Mouse (Mus musculus) forebrain, embryonic 12.5 days (tissue): Measurements from ENCODE around the gene Spata1. TPM values are rescaled to one million over a fixed set of nuclear protein-coding genes. Genes with fewer than 3 reads are reported as not detected.
"Not testable (repeated sequence)": the region's sequence is repeated elsewhere in the genome, so short reads cannot be mapped to it uniquely, and the experiment has no call there.

Source experiments
- ATAC-seq: fragments of 200-750 bp; cut with Nextera tagmentation; 2 replicates; pipeline ENCODE4 v1.8.0; 2017; ENCODE audit warnings: moderate TSS enrichment; ENCODE audit not compliant: low FRiP score
- H3K27ac ChIP-seq: fragments of 300-500 bp; sonication (generic); 2 replicates; pipeline ENCODE4 v1.5.1; 2016; ENCODE audit warnings: mild to moderate bottlenecking
- H3K27me3 ChIP-seq: fragments of 300-500 bp; sonication (generic); 2 replicates; pipeline ENCODE4 v1.6.1; 2016; ENCODE audit warnings: mild to moderate bottlenecking
- H3K36me3 ChIP-seq: fragments of 300-500 bp; sonication (generic); replicated peaks from 2 replicates; pipeline ENCODE4 v1.6.1; 2016; ENCODE audit warnings: mild to moderate bottlenecking
- H3K4me1 ChIP-seq: fragments of 300-500 bp; sonication (generic); 2 replicates; pipeline ENCODE4 v1.6.1; 2016
- H3K4me2 ChIP-seq: fragments of 300-500 bp; sonication (generic); 2 replicates; pipeline ENCODE4 v1.6.1; 2016; ENCODE audit warnings: mild to moderate bottlenecking, moderate library complexity
- H3K4me3 ChIP-seq: fragments of 300-500 bp; sonication (generic); replicated peaks from 2 replicates; pipeline ENCODE4 v1.5.1; 2016; ENCODE audit warnings: mild to moderate bottlenecking
- H3K9ac ChIP-seq: fragments of 300-500 bp; sonication (generic); 2 replicates; pipeline ENCODE4 v1.6.1; 2016; ENCODE audit warnings: mild to moderate bottlenecking
- H3K9me3 ChIP-seq: fragments of 300-500 bp; sonication (generic); 2 replicates; pipeline ENCODE4 v1.6.1; 2016
- WGBS: fragments of 180-500 bp; shearing (Covaris S2); methylation state at CpG from one replicate; pipeline ENCODE4 v1.1.7; 2016; 5-methylcytosine and 5-hydroxymethylcytosine counted together
- polyA plus RNA-seq: library from polyadenylated mRNA; unstranded; fragments of >200 nt; fragmentation: Nextera tagmentation; extraction: Ambion mirVana; gene quantifications from 2 replicates; pipeline ENCODE4 v1.2.1, GENCODE M21; 2016

Gene Spata1
- polyA plus RNA-seq, 1 experiment from 2014 or later = 7.7 TPM

- no peaks in the 10 kb centered on the region for H3K9me3 ChIP-seq
- ATAC-seq = no peak
- H3K4me2 ChIP-seq = no peak overlapping the region
- 93% methylated on average over 8 of the region's 8 CpGs for WGBS
- H3K9ac ChIP-seq = no peak overlapping the region
- H3K36me3 ChIP-seq = peaks cover 86% of the 10 kb centered on the region
- H3K4me1 ChIP-seq = no peaks in the 10 kb centered on the region
- H3K27ac ChIP-seq = no peak overlapping the region
- no peak overlapping the region for H3K4me3 ChIP-seq
- H3K27me3 ChIP-seq = no peaks in the 10 kb centered on the region
Observed at GRCm38 (mm10) chr3:146434686-146435085, 64.9 kb downstream of the Spata1 start.

- Histone ChIP-seq H3K4me2 (no peak overlapping the region), H3K27ac (0 out of 2 replicates have a peak overlapping the region, but pooled peaks have one; percentile 31), H3K4me3 (no peak overlapping the region), H3K9me3 (no peaks in the 10 kb centered on the region), H3K4me1 (no peaks in the 10 kb centered on the region), H3K27me3 (no peaks in the 10 kb centered on the region), H3K9ac (no peak overlapping the region), H3K36me3 (peaks cover 92% of the 10 kb centered on the region)
- 92% methylated on average over 14 of the region's 14 CpGs for WGBS
- no peak for ATAC-seq
Observed at GRCm38 (mm10) chr3:146433681-146434350, 65.7 kb downstream of the Spata1 start.

- H3K4me3 ChIP-seq, H3K9me3 ChIP-seq, H3K27me3 ChIP-seq, ATAC-seq, H3K4me1 ChIP-seq, H3K9ac ChIP-seq, H3K4me2 ChIP-seq, H3K27ac ChIP-seq: not testable (repeated sequence)
- WGBS = 86% methylated on average over 11 of the region's 11 CpGs
- H3K36me3 ChIP-seq = peaks cover 92% of the 10 kb centered on the region
Observed at GRCm38 (mm10) chr3:146433063-146433462, 66.5 kb downstream of the Spata1 start.

- ATAC-seq = peak; percentile 57
- H3K27me3 ChIP-seq = no peaks in the 10 kb centered on the region
- WGBS = 71% methylated on average over 8 of the region's 8 CpGs
Observed at GRCm38 (mm10) chr3:146426489-146426888, 73.1 kb downstream of the Spata1 start.

GRCm38 (mm10) chr3:146425902-146426301 is 73.7 kb downstream of the Spata1 start:
- H3K4me1 ChIP-seq = peaks cover 15% of the 10 kb centered on the region
- H3K4me2 ChIP-seq = no peak overlapping the region
- H3K9me3 ChIP-seq = no peaks in the 10 kb centered on the region
- no peak overlapping the region for H3K9ac ChIP-seq
- ATAC-seq = no peak
- 76% methylated on average over 7 of the region's 7 CpGs for WGBS
- no peak overlapping the region for H3K4me3 ChIP-seq
- no peaks in the 10 kb centered on the region for H3K27me3 ChIP-seq
- H3K27ac ChIP-seq = no peak overlapping the region
- H3K36me3 ChIP-seq = peaks cover 72% of the 10 kb centered on the region

More at GRCm38 (mm10) chr3:146426489-146426888, 73.1 kb downstream of the Spata1 start:
- peaks cover 15% of the 10 kb centered on the region for H3K4me1 ChIP-seq
- no peak overlapping the region for H3K4me3 ChIP-seq
- H3K36me3 ChIP-seq = peaks cover 75% of the 10 kb centered on the region
- H3K4me2 ChIP-seq = no peak overlapping the region
- no peak overlapping the region for H3K9ac ChIP-seq
- no peak overlapping the region for H3K27ac ChIP-seq
- H3K9me3 ChIP-seq = no peaks in the 10 kb centered on the region

DNA sequence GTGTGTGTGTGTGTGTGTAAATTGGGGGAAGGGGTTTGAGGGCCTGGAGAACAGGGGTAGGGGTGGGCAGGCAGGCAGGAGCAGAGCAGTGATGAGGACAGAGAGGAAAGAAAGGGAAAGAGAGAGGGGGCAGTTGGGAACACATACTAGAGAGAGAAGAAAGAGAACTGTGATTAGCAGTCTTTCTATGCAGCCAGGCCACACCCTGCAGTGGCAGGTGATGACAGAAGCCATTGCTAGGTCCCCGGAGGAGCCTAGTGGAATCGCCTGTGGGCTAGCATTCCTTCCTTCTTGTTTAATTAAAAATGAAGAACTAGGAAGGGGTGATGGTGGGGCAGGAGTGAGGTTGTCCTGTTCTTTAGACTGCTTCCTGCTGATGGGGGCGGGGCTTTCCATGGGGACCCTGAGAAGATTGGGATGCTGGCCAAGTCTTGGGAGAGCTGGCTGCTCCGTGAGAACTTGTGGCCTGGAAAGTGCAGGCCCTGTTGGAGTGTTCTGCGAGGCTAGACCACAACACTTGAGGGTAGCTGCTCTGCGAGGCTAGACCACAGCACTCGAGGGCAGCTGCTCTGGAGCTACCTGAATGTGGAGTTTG is 75.2 kb downstream of the Spata1 start:
- H3K9me3 ChIP-seq = no peaks in the 10 kb centered on the region
- ATAC-seq = 0 out of 2 replicates have a peak, but pooled peaks have one; percentile 36
- H3K27ac ChIP-seq = no peak overlapping the region
- H3K4me1 ChIP-seq = peaks cover 15% of the 10 kb centered on the region
- no peaks in the 10 kb centered on the region for H3K27me3 ChIP-seq
- 73% methylated on average over 7 of the region's 7 CpGs for WGBS
- H3K9ac ChIP-seq = no peak overlapping the region
- H3K36me3 ChIP-seq = peaks cover 66% of the 10 kb centered on the region
- H3K4me2 ChIP-seq = no peak overlapping the region
- H3K4me3 ChIP-seq = no peak overlapping the region

- H3K9me3 ChIP-seq = no peaks in the 10 kb centered on the region
- H3K4me3 ChIP-seq = no peak overlapping the region
- 83% methylated on average over 7 of the region's 7 CpGs for WGBS
- no peak overlapping the region for H3K27ac ChIP-seq
- H3K36me3 ChIP-seq = peaks cover 67% of the 10 kb centered on the region
- H3K4me2 ChIP-seq = no peak overlapping the region
- no peak overlapping the region for H3K9ac ChIP-seq
- no peak for ATAC-seq
- no peaks in the 10 kb centered on the region for H3K27me3 ChIP-seq
- H3K4me1 ChIP-seq = peaks cover 15% of the 10 kb centered on the region
Observed at GRCm38 (mm10) chr3:146423710-146424109, 75.8 kb downstream of the Spata1 start.

- no peak overlapping the region for H3K4me2 ChIP-seq
- no peak overlapping the region for H3K9ac ChIP-seq
- H3K4me3 ChIP-seq = no peak overlapping the region
- H3K4me1 ChIP-seq = peaks cover 15% of the 10 kb centered on the region
- H3K9me3 ChIP-seq = no peaks in the 10 kb centered on the region
- no peak overlapping the region for H3K27ac ChIP-seq
- 68% methylated on average over 8 of the region's 8 CpGs for WGBS
- ATAC-seq = no peak
- H3K36me3 ChIP-seq = peaks cover 60% of the 10 kb centered on the region
- no peaks in the 10 kb centered on the region for H3K27me3 ChIP-seq
Observed at GRCm38 (mm10) chr3:146421787-146422186, 77.8 kb downstream of the Spata1 start.

GRCm38 (mm10) chr3:146419992-146420537 is 79.5 kb downstream of the Spata1 start:
- Histone ChIP-seq H3K27ac (no peak overlapping the region), H3K27me3 (no peaks in the 10 kb centered on the region), H3K9me3 (no peaks in the 10 kb centered on the region), H3K4me3 (no peak overlapping the region), H3K4me2 (no peak overlapping the region), H3K36me3 (peaks cover 57% of the 10 kb centered on the region), H3K9ac (no peak overlapping the region), H3K4me1 (peaks cover 6% of the 10 kb centered on the region)
- no peak for ATAC-seq
- WGBS = 93% methylated on average over 15 of the region's 15 CpGs

DNA sequence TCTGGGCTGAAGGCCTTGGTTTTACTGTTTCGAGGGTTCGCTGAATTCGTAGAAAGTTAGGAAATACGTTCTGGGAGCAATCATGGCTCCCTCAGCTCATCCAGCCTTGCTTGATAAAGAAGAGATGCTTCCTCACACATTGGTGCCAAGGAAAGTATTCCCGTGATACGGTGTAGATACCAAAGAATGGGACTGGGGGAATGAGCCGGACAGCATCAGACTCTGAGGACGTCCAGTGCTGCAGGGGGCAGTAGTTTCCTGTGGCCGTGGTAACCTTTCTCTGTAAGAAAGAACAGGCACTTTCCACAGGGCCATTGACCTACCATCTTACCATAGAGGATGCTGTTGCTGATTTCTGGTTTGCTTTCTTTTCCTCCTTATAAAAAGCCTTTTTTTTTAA is 80.0 kb downstream of the Spata1 start:
- Histone ChIP-seq H3K36me3 (peaks cover 63% of the 10 kb centered on the region), H3K4me2 (no peak overlapping the region), H3K9ac (no peak overlapping the region), H3K4me3 (no peak overlapping the region), H3K27ac (no peak overlapping the region), H3K4me1 (peaks cover 4% of the 10 kb centered on the region), H3K9me3 (no peaks in the 10 kb centered on the region), H3K27me3 (no peaks in the 10 kb centered on the region)
- ATAC-seq = no peak
- 90% methylated on average over 9 of the region's 9 CpGs for WGBS

- 95% methylated on average over 7 of the region's 7 CpGs for WGBS
- no peak overlapping the region for H3K9ac ChIP-seq
- H3K4me3 ChIP-seq = no peak overlapping the region
- no peak overlapping the region for H3K4me2 ChIP-seq
- no peak overlapping the region for H3K27ac ChIP-seq
- ATAC-seq = no peak
- no peaks in the 10 kb centered on the region for H3K27me3 ChIP-seq
- no peaks in the 10 kb centered on the region for H3K9me3 ChIP-seq
- H3K4me1 ChIP-seq = no peaks in the 10 kb centered on the region
- peaks cover 65% of the 10 kb centered on the region for H3K36me3 ChIP-seq
Observed at GRCm38 (mm10) chr3:146418901-146419300, 80.7 kb downstream of the Spata1 start.

DNA sequence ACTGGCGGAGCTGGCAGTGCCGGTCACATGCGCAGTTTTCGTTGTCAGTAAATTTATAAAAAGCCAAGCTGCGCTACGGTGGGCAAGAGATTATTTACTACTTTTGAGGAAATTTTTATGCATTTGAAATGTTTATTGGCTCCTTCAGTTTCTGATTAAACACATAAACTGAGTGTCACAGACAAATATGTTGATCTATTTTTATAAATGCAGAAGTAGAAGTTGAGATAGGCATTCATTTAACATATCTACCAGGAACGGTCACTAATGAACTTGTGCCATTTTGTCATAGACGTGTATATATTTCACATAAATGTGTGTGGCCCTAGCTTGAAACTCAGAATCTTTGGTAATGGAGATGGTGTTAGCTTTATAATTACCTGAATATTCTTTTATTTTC is 81.7 kb downstream of the Spata1 start:
- no peak for ATAC-seq
- WGBS = 95% methylated on average over 8 of the region's 8 CpGs
- Histone ChIP-seq H3K4me3 (no peak overlapping the region), H3K27ac (no peak overlapping the region), H3K9me3 (no peaks in the 10 kb centered on the region), H3K9ac (no peak overlapping the region), H3K27me3 (no peaks in the 10 kb centered on the region), H3K4me2 (no peak overlapping the region), H3K36me3 (peaks cover 55% of the 10 kb centered on the region), H3K4me1 (no peaks in the 10 kb centered on the region)

DNA sequence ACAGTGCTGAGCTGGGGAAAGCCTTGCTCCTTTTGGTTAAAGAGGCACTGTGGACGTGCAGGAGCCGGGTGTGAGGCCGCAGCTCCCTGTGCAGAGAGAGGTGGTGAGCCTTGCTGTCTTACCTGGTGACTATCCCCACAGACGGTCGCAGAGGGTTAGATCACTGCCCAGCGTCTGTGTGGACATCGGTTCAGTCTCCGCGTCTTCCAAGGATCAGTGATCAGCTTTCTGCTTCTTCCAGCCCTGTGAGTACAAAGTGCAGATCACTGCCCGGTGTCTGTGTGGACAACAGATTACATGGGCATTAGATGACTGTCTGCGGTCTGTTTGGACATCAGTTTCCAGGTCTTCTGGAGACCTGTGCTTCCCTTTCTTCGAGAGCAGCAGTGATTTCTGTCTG is 85.0 kb downstream of the Spata1 start:
- peaks cover 34% of the 10 kb centered on the region for H3K36me3 ChIP-seq
- peaks cover 12% of the 10 kb centered on the region; the same call in 1 of the 2 replicates for H3K4me1 ChIP-seq
- no peak overlapping the region for H3K4me3 ChIP-seq
- WGBS = 93% methylated on average over 12 of the region's 12 CpGs
- no peak overlapping the region for H3K4me2 ChIP-seq
- ATAC-seq = no peak
- H3K9ac ChIP-seq = no peak overlapping the region
- H3K27me3 ChIP-seq = no peaks in the 10 kb centered on the region
- no peak overlapping the region for H3K27ac ChIP-seq
- no peaks in the 10 kb centered on the region for H3K9me3 ChIP-seq
